Mouse (Mus musculus): ENCODE data around the gene Spic. TPM values are rescaled to one million over a fixed set of nuclear protein-coding genes. Genes with fewer than 3 reads are reported as not detected.

Spic gene
- polyA plus RNA-seq, 1 experiment from 2014 or later = not detected

DNA sequence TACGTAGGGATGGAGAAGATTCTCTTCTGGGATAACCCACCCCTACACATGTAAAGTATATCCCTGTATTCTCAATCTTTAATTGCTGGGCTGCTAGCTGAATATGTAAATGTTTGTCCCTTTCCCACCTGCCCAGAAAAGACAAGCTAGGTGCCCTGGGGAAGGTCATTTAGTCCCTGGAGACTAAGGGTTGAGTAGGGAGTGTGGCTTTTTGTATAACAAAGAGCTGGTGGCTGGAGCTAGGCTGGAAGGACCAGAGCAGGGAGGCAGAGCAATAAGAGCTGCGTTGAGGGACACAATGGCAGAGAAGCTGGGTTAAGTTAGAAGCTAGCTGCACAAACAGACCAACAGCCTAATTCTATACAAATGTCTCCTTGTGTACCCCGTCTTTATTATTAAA, 58.6 kb downstream of the Spic start:
- WGBS = 70% methylated on average over 3 of the region's 3 CpGs
- ATAC-seq (ENCODE audit: insufficient read depth, low FRiP score, low TSS enrichment) = no peak
- no peak overlapping the region for H3K4me2 ChIP-seq (ENCODE audit: low read depth)
- no peak for DNase-seq (ENCODE audit: low spot score)
- no peaks in the 10 kb centered on the region for H3K36me3 ChIP-seq (ENCODE audit: control insufficient read depth, insufficient read depth, low read length)
- no peaks in the 10 kb centered on the region for H3K27me3 ChIP-seq (ENCODE audit: control insufficient read depth, insufficient read depth, low read length)
- H3K9me3 ChIP-seq (ENCODE audit: control insufficient read depth, low read length) = no peaks in the 10 kb centered on the region
- H3K9ac ChIP-seq (ENCODE audit: low read length) = no peak overlapping the region
- H3K27ac ChIP-seq (ENCODE audit: low read depth, low read length) = no peak overlapping the region
- no peak overlapping the region for H3K4me3 ChIP-seq (ENCODE audit: low read depth, low read length)
- H3K4me1 ChIP-seq (ENCODE audit: control insufficient read depth, insufficient read depth, low read length) = no peaks in the 10 kb centered on the region

Other genes with a start within 250 kb of the Spic start
- not detected in 2 replicates for gene Sycp3, start 225.4 kb downstream of the Spic start, polyA plus RNA-seq (2014; fragmentation: Nextera tagmentation; extraction: Ambion mirVana)
- gene Chpt1, start 180.9 kb downstream of the Spic start, polyA plus RNA-seq (2014; fragmentation: Nextera tagmentation; extraction: Ambion mirVana) = 21.5 and 27.1 TPM in 2 replicates
- 17.6 and 18.8 TPM in 2 replicates for gene Mybpc1, start 79.9 kb downstream of the Spic start, polyA plus RNA-seq (2014; fragmentation: Nextera tagmentation; extraction: Ambion mirVana)
- 161 and 166 TPM in 2 replicates for gene Arl1, start 45.8 kb upstream of the Spic start, polyA plus RNA-seq (2014; fragmentation: Nextera tagmentation; extraction: Ambion mirVana)
- 20.0 and 20.6 TPM in 2 replicates for gene Utp20, start 141.8 kb upstream of the Spic start, polyA plus RNA-seq (2014; fragmentation: Nextera tagmentation; extraction: Ambion mirVana)
- gene Slc5a8, start 201.0 kb upstream of the Spic start, polyA plus RNA-seq (2014; fragmentation: Nextera tagmentation; extraction: Ambion mirVana) = 0.07 TPM in 1 of 2 replicates, not detected in the other

Measured in neural tube, embryonic 11.5 days (tissue).